Mouse (Mus musculus) bone marrow, adult 2 months (tissue): Measurements from ENCODE around the gene Plcxd2. TPM values are rescaled to one million over a fixed set of nuclear protein-coding genes. Genes with fewer than 3 reads are reported as not detected.

Experiments
- H3K27ac ChIP-seq: fragments of 200-500 bp; 2 replicates; pipeline ENCODE4 v1.5.1; 2012; ENCODE audit warnings: low read depth, mild to moderate bottlenecking, control low read depth, inconsistent platforms, low read length; ENCODE audit not compliant: control insufficient read depth, poor library complexity, insufficient read depth
- H3K4me1 ChIP-seq: fragments of 200-500 bp; 2 replicates; pipeline ENCODE4 v1.6.1; 2011; ENCODE audit warnings: low read length; ENCODE audit not compliant: control insufficient read depth, insufficient read depth
- H3K4me3 ChIP-seq: fragments of 200-500 bp; replicated peaks from 2 replicates; pipeline ENCODE3; 2011; ENCODE audit warnings: mild to moderate bottlenecking, low read depth, low read length, control low read depth; ENCODE audit not compliant: control insufficient read depth
- CTCF ChIP-seq: fragments of 200-500 bp; IDR thresholded peaks from 2 replicates; pipeline ENCODE4 v1.5.1; 2011; ENCODE audit warnings: low read length, control low read depth; ENCODE audit not compliant: control insufficient read depth, insufficient read depth
- POLR2A ChIP-seq: fragments of 200-500 bp; IDR thresholded peaks from 2 replicates; pipeline ENCODE4 v1.6.1; 2011; ENCODE audit warnings: low read depth, mild to moderate bottlenecking, control low read depth, low read length, borderline replicate concordance; ENCODE audit not compliant: control insufficient read depth
- WGBS: fragments of 180-500 bp; shearing (Covaris S2); methylation state at CpG from one replicate; pipeline ENCODE4 v1.1.7; 2018; 5-methylcytosine and 5-hydroxymethylcytosine counted together
- polyA plus RNA-seq: library from polyadenylated mRNA; stranded (reverse); fragments of >200 nt; gene quantifications from 2 replicates; pipeline ENCODE4 v1.2.4, GENCODE M21; 2011; ENCODE audit warnings: low replicate concordance; ENCODE audit not compliant: missing spikeins, insufficient read depth, insufficient read length

Gene Plcxd2
- polyA plus RNA-seq, 1 experiment: 0.85 TPM

- TF ChIP-seq POLR2A: no peak
- no peak for TF ChIP-seq CTCF
- 76% methylated on average over 4 of the region's 4 CpGs for WGBS
- H3K4me3 ChIP-seq: no peak overlapping the region
- H3K27ac ChIP-seq: no peak overlapping the region
- H3K4me1 ChIP-seq: no peaks in the 10 kb centered on the region
Measured at GRCm38 (mm10) chr16:46019799-46020198, 9.8 kb upstream of the Plcxd2 start.

GRCm38 (mm10) chr16:46019359-46019758 lies 9.3 kb upstream of the Plcxd2 start:
- TF ChIP-seq CTCF (no peak), POLR2A (no peak)
- Histone ChIP-seq H3K27ac (no peak overlapping the region), H3K4me3 (no peak overlapping the region), H3K4me1 (no peaks in the 10 kb centered on the region)
- 79% methylated on average over 1 of the region's 1 CpGs for WGBS

- TF ChIP-seq POLR2A: no peak
- no peak for TF ChIP-seq CTCF
- 84% methylated on average over 1 of the region's 1 CpGs for WGBS
- H3K27ac ChIP-seq: no peak overlapping the region
Measured at GRCm38 (mm10) chr16:46011696-46012095, 1.7 kb upstream of the Plcxd2 start.

GRCm38 (mm10) chr16:46010906-46011220 lies 845 bp upstream of the Plcxd2 start:
- peak overlapping the region; percentile 76 for H3K27ac ChIP-seq
- peak overlapping the region; percentile 69 for H3K4me3 ChIP-seq
- TF ChIP-seq POLR2A (no peak), CTCF (no peak)
- WGBS: 1% methylated on average over 5 of the region's 5 CpGs
- H3K4me1 ChIP-seq: peaks cover 1% of the 10 kb centered on the region; the same call in 1 of the 2 replicates

More at GRCm38 (mm10) chr16:46011696-46012095, 1.7 kb upstream of the Plcxd2 start:
- H3K4me3 ChIP-seq: no peak overlapping the region
- peaks cover 1% of the 10 kb centered on the region; the same call in 1 of the 2 replicates for H3K4me1 ChIP-seq

- H3K4me1 ChIP-seq: peaks cover 1% of the 10 kb centered on the region; the same call in 1 of the 2 replicates
- 7% methylated on average over 13 of the region's 13 CpGs for WGBS
- peak overlapping the region; percentile 76 for H3K27ac ChIP-seq
- no peak for TF ChIP-seq POLR2A
- TF ChIP-seq CTCF: no peak
- peak overlapping the region; percentile 80 for H3K4me3 ChIP-seq
Measured at GRCm38 (mm10) chr16:46009717-46010116, 301 bp downstream of the Plcxd2 start.

GRCm38 (mm10) chr16:46008766-46009165 lies 1.3 kb downstream of the Plcxd2 start:
- H3K4me3 ChIP-seq: no peak overlapping the region
- no peak for TF ChIP-seq CTCF
- no peak for TF ChIP-seq POLR2A
- 79% methylated on average over 3 of the region's 3 CpGs for WGBS

GRCm38 (mm10) chr16:46008036-46008605 lies 1.9 kb downstream of the Plcxd2 start:
- WGBS: 85% methylated on average over 5 of the region's 5 CpGs
- H3K27ac ChIP-seq: no peak overlapping the region
- H3K4me3 ChIP-seq: no peak overlapping the region

More at GRCm38 (mm10) chr16:46008766-46009165, 1.3 kb downstream of the Plcxd2 start:
- Histone ChIP-seq H3K27ac (no peak overlapping the region), H3K4me1 (peaks cover 1% of the 10 kb centered on the region; the same call in 1 of the 2 replicates)

GRCm38 (mm10) chr16:46006261-46006660 lies 3.8 kb downstream of the Plcxd2 start:
- no peak overlapping the region for H3K4me3 ChIP-seq
- WGBS: 85% methylated on average over 10 of the region's 10 CpGs
- no peak overlapping the region for H3K27ac ChIP-seq
- peaks cover 1% of the 10 kb centered on the region; the same call in 1 of the 2 replicates for H3K4me1 ChIP-seq
- TF ChIP-seq CTCF (no peak), POLR2A (no peak)

More at GRCm38 (mm10) chr16:46008036-46008605, 1.9 kb downstream of the Plcxd2 start:
- no peak for TF ChIP-seq CTCF
- no peak for TF ChIP-seq POLR2A
- peaks cover 1% of the 10 kb centered on the region; the same call in 1 of the 2 replicates for H3K4me1 ChIP-seq
